Mouse (Mus musculus): ENCODE data around the gene Olfr937. TPM values are rescaled to one million over a fixed set of nuclear protein-coding genes. Genes with fewer than 3 reads are reported as not detected.

Gene Olfr937
- not detected for total RNA-seq (2021)
- long read RNA-seq, experiment 1, result 0 reads
- long read RNA-seq, experiment 2, result 0 reads

DNA sequence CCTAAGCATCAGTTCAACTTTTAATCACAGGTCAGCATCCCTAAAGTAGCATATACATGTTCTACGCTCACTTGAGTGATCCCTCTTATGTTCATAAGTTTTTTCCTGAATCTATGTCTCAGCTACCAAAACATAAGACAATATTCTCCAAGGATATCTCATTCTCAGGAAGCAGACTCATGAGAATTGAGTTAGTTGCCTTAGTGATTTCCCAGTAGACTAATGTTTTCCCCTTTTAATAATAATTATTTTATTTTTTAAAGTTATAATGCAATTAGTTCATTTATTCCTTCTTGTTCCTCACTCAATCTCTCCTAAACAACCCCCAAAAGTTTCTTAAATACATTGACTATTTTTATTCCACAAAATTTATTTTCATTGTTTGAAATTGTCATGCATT, at the start of gene Olfr937:
TSS of gene Olfr937 (minus strand) at position 101 of the 400 bp plus-strand sequence.
- Histone ChIP-seq H3K27ac (no peak within 1 kb of the TSS), H3K4me3 (no peak within 1 kb of the TSS)
- intact Hi-C loops (cut with DNase I), result no loop called here
- TF ChIP-seq CTCF (IDR thresholded peaks at IDR 0.05), result no peak
- no peak for DNase-seq

DNA sequence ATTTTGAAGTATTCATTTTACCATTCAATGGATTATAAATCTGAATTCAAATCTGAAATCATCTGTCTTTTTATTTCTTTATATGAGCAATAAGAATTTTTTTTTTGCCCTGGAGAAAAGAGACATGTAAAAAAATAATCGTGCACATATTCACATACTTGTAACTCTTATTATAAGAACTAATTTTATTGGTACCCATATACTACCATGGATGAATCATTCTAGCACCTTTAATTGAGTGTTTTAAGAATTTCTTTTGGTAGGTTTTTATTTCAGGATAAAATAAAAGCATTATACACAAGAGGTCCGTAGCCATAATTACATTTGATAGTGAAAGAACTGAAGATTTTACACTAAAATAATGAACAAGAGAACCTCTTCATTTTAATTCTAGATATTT, 14.0 kb upstream of the Olfr937 start, which contains the start of gene Olfr938:
TSS of gene Olfr938 (minus strand) at position 101 of the 400 bp plus-strand sequence.
- TF ChIP-seq CTCF (IDR thresholded peaks at IDR 0.05), result no peak
- no peak within 1 kb of the TSS for H3K4me3 ChIP-seq
- intact Hi-C loops (cut with DNase I), result no loop called here
- H3K27ac ChIP-seq, result no peak within 1 kb of the TSS
- DNase-seq, result no peak

DNA sequence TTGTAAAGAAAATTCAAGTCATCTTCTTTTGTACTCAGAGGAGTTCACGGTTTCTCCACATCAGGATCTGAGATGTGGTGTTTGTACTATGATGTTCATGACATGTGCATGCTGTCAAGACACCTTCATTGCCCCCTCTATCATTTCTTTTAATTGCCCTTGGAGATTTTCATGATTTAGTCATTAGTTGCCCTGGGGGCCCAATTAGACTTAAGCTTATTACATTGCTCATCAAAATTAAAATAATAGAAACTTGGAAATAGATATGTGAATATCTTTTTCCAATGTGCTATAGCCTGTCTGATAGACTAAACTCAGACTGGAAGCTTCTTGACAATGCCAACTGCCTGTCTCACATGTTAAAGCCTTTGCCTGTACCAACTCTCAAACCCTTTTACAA, 41.5 kb downstream of the Olfr937 start, which contains the start of gene Olfr146:
TSS of gene Olfr146 (minus strand) at position 101 of the 400 bp plus-strand sequence.
- no peak for TF ChIP-seq CTCF (IDR thresholded peaks at IDR 0.05)
- no peak within 1 kb of the TSS for H3K4me3 ChIP-seq
- H3K27ac ChIP-seq, result no peak within 1 kb of the TSS
- intact Hi-C loops (cut with DNase I), result no loop called here
- no peak for DNase-seq

Small RNA genes lying within 50 kb of the gene (microRNA-seq; reads per million reads assigned to microRNA genes)
- not detected for gene Gm25032
- gene Gm25529, result not detected

Other genes with a start within 250 kb of the Olfr937 start
- gene Olfr923, start 238.4 kb downstream of the Olfr937 start, total RNA-seq (2021), result not detected
- gene Olfr924, start 220.5 kb downstream of the Olfr937 start, total RNA-seq (2021), result not detected
- gene Olfr26, start 209.9 kb downstream of the Olfr937 start, total RNA-seq (2021), result not detected
- not detected for gene Olfr926, start 187.8 kb downstream of the Olfr937 start, total RNA-seq (2021)
- not detected for gene Olfr930, start 135.1 kb downstream of the Olfr937 start, total RNA-seq (2021)
- not detected for gene Olfr933, start 92.6 kb downstream of the Olfr937 start, total RNA-seq (2021)
- gene Olfr934, start 76.6 kb downstream of the Olfr937 start, total RNA-seq (2021), result not detected
- gene Olfr935, start 65.3 kb downstream of the Olfr937 start, total RNA-seq (2021), result not detected
- gene Olfr146, start 41.6 kb downstream of the Olfr937 start, total RNA-seq (2021), result not detected
- not detected for gene Olfr938, start 13.9 kb upstream of the Olfr937 start, total RNA-seq (2021)
- not detected for gene Olfr27, start 63.2 kb upstream of the Olfr937 start, total RNA-seq (2021)
- not detected for gene Olfr943, start 101.4 kb upstream of the Olfr937 start, total RNA-seq (2021)
- not detected for gene Olfr944, start 137.0 kb upstream of the Olfr937 start, total RNA-seq (2021)
- gene Olfr1537, start 185.0 kb upstream of the Olfr937 start, total RNA-seq (2021), result not detected
- gene Olfr945, start 211.9 kb upstream of the Olfr937 start, total RNA-seq (2021), result not detected

All from gastrocnemius, adult 2 months (tissue).